Mouse (Mus musculus) embryonic facial prominence, embryonic 12.5 days (tissue): ENCODE data around the gene 2310034G01Rik. TPM values are rescaled to one million over a fixed set of nuclear protein-coding genes. Genes with fewer than 3 reads are reported as not detected.

ENCODE experiments used
- ATAC-seq: fragments of 200-750 bp; cut with Nextera tagmentation; 2 replicates; pipeline ENCODE4 v1.8.0; 2017; ENCODE audit not compliant: insufficient number of reproducible peaks, insufficient read depth, low FRiP score, low TSS enrichment
- H3K27ac ChIP-seq: fragments of 300-500 bp; sonication (generic); 2 replicates; pipeline ENCODE4 v1.5.1; 2016; ENCODE audit warnings: mild to moderate bottlenecking
- H3K27me3 ChIP-seq: fragments of 300-500 bp; sonication (generic); 2 replicates; pipeline ENCODE4 v1.6.1; 2016; ENCODE audit warnings: mild to moderate bottlenecking, moderate library complexity
- H3K36me3 ChIP-seq: fragments of 300-500 bp; sonication (generic); 2 replicates; pipeline ENCODE4 v1.6.1; 2016; ENCODE audit warnings: mild to moderate bottlenecking
- H3K4me1 ChIP-seq: fragments of 300-500 bp; sonication (generic); 2 replicates; pipeline ENCODE4 v1.6.1; 2016
- H3K4me2 ChIP-seq: fragments of 300-500 bp; sonication (generic); replicated peaks from 2 replicates; pipeline ENCODE4 v1.6.1; 2016; ENCODE audit warnings: mild to moderate bottlenecking, moderate library complexity
- H3K4me3 ChIP-seq: fragments of 300-500 bp; sonication (generic); 2 replicates; pipeline ENCODE4 v1.5.1; 2016; ENCODE audit warnings: mild to moderate bottlenecking
- H3K9ac ChIP-seq: fragments of 300-500 bp; sonication (generic); 2 replicates; pipeline ENCODE4 v1.6.1; 2016; ENCODE audit warnings: mild to moderate bottlenecking, moderate library complexity
- H3K9me3 ChIP-seq: fragments of 300-500 bp; sonication (generic); 2 replicates; pipeline ENCODE4 v1.6.1; 2016; ENCODE audit warnings: mild to moderate bottlenecking, moderate library complexity
- WGBS: fragments of 180-500 bp; shearing (Covaris S2); methylation state at CpG from one replicate; pipeline ENCODE4 v1.1.7; 2016; 5-methylcytosine and 5-hydroxymethylcytosine counted together
- polyA plus RNA-seq: library from polyadenylated mRNA; unstranded; fragments of >200 nt; fragmentation: Nextera tagmentation; extraction: Ambion mirVana; gene quantifications from 2 replicates; pipeline ENCODE4 v1.2.1, GENCODE M21; 2016

2310034G01Rik gene
- polyA plus RNA-seq, 1 experiment from 2014 or later: 2.2 TPM

DNA sequence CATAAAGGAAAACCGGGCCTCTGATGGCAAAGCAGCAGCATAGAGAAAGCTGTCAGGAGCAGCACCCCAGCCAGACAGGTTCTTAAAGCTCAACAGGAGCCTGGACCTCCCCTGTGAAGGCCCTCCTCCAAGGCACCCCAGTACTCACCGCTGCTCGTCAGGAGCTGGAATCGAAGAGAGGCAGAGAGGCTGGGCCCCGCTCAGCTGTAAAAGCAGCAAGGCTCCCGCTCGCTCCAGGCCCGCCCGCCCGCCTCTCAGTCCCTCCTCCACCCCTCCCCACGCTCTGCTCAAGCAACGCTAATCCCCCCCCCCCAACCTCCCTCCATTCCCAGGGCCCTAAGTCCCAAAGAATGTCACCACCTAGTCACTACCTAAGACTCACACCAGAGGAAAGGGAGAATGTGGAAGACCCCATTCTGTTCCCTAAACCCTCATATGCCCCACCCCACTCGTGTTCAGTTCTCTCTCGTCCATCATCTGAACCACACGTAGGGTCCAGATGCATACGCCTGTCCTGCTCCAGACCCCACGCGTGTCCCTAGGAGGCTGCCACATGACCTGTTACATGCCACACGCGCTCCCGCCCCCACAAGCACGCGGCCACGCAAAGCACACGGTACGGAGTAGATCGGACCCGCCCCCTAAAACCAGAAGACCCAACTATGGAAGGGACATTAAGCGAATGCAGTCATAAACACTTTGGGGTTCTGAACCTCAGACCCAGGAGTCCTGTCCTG is 23.9 kb downstream of the 2310034G01Rik start:
- Histone ChIP-seq H3K9me3 (no peaks in the 10 kb centered on the region), H3K4me3 (peak overlapping the region; percentile 22; the same call in 1 of the 2 replicates), H3K27ac (no peak overlapping the region), H3K27me3 (peaks cover 59% of the 10 kb centered on the region), H3K4me2 (peak overlapping the region; percentile 100), H3K9ac (no peak overlapping the region), H3K36me3 (peaks cover 9% of the 10 kb centered on the region), H3K4me1 (peaks cover 27% of the 10 kb centered on the region)
- whole genome bisulfite sequencing: 5% methylated on average over 27 of the region's 29 CpGs
- no peak for ATAC-seq

DNA sequence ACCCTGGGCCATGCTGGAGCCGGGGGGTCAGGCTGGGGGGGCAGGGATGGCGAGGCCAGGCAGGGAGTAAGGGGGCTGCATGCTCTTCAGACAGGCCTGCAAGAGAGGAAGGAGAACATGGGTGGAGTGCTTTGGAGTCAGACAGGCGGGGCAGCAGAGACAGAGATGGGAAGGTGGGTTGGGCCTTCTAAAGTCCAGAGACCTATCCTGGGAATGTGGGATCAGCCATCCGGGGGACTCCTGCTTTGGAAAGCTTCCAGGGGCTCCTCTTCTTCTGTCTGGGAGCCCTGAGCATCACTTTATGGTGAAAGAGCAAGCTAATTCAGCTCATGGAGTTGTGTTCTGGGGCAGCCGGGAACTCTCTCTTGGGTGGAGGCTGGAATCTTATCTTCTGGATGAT is 25.2 kb downstream of the 2310034G01Rik start:
- no peak overlapping the region for H3K4me3 ChIP-seq
- H3K27me3 ChIP-seq: peaks cover 71% of the 10 kb centered on the region
- no peaks in the 10 kb centered on the region for H3K9me3 ChIP-seq
- peaks cover 27% of the 10 kb centered on the region for H3K4me1 ChIP-seq
- H3K9ac ChIP-seq: no peak overlapping the region
- no peak overlapping the region for H3K27ac ChIP-seq
- no peak for ATAC-seq
- WGBS: 66% methylated on average over 5 of the region's 5 CpGs
- H3K4me2 ChIP-seq: no peak overlapping the region
- no peaks in the 10 kb centered on the region for H3K36me3 ChIP-seq

DNA sequence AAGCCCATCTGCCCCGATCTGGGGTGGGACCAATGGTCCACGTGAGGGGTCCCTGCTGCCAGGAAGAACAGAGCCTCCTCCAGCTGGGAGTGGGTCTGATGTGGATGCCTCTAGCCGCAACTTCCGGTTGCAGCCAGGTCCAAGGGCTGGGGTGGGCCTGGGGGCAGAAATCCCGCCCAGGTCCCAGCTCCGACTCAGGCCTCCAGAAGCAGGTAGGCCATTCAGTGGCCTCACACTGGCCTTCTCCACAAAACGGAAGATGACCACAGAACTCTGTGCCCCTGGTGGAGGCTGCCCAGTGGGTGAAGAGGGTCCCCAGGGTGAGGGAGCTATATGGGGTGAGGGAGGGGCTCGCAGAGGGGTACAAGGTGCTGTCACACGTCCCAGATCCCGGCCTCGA is 25.7 kb downstream of the 2310034G01Rik start:
- Histone ChIP-seq H3K4me1 (peaks cover 27% of the 10 kb centered on the region), H3K9me3 (no peaks in the 10 kb centered on the region), H3K4me2 (no peak overlapping the region), H3K4me3 (no peak overlapping the region), H3K36me3 (no peaks in the 10 kb centered on the region), H3K9ac (no peak overlapping the region), H3K27me3 (peaks cover 77% of the 10 kb centered on the region), H3K27ac (no peak overlapping the region)
- ATAC-seq: no peak
- 64% methylated on average over 11 of the region's 11 CpGs for WGBS

GRCm38 (mm10) chr19:46323716-46324115 is 26.4 kb downstream of the 2310034G01Rik start:
- H3K4me1 ChIP-seq: peaks cover 24% of the 10 kb centered on the region
- no peaks in the 10 kb centered on the region for H3K9me3 ChIP-seq
- no peak for ATAC-seq
- H3K4me3 ChIP-seq: no peak overlapping the region
- no peak overlapping the region for H3K4me2 ChIP-seq
- no peak overlapping the region for H3K27ac ChIP-seq
- H3K9ac ChIP-seq: no peak overlapping the region
- no peaks in the 10 kb centered on the region for H3K36me3 ChIP-seq
- 66% methylated on average over 5 of the region's 5 CpGs for WGBS
- H3K27me3 ChIP-seq: peaks cover 83% of the 10 kb centered on the region

DNA sequence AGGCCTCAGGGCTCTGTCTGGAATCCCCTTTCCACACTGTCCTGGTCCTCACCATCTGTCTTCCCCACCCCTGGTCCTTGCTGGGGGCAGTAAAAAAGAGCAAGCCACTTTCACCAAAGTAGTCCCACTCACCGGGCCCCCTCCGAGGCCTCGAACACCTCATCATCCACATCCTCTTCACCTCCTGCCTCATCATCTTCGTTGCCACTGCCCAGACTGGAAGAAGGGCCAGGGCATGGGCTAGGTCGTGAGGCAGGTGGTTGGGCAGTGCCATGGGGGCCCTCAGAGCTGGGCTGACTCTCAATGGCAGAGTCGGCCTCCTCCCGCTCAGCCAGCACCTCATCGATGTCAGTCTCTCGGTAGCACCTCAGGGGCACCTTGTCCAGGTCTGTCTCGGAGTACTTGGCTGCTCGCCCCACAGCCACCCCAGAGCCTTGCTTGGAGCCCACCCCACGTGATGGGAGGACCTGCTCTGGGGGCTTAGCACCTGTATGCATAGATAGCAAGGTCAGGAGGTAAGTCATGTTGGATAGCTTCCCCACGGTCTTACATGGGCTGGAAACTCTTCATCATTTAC is 27.0 kb downstream of the 2310034G01Rik start:
- H3K27ac ChIP-seq: no peak overlapping the region
- no peaks in the 10 kb centered on the region for H3K9me3 ChIP-seq
- no peak overlapping the region for H3K9ac ChIP-seq
- peaks cover 29% of the 10 kb centered on the region for H3K4me1 ChIP-seq
- H3K27me3 ChIP-seq: peaks cover 90% of the 10 kb centered on the region
- H3K36me3 ChIP-seq: no peaks in the 10 kb centered on the region
- no peak overlapping the region for H3K4me2 ChIP-seq
- no peak for ATAC-seq
- 74% methylated on average over 13 of the region's 13 CpGs for WGBS
- no peak overlapping the region for H3K4me3 ChIP-seq

DNA sequence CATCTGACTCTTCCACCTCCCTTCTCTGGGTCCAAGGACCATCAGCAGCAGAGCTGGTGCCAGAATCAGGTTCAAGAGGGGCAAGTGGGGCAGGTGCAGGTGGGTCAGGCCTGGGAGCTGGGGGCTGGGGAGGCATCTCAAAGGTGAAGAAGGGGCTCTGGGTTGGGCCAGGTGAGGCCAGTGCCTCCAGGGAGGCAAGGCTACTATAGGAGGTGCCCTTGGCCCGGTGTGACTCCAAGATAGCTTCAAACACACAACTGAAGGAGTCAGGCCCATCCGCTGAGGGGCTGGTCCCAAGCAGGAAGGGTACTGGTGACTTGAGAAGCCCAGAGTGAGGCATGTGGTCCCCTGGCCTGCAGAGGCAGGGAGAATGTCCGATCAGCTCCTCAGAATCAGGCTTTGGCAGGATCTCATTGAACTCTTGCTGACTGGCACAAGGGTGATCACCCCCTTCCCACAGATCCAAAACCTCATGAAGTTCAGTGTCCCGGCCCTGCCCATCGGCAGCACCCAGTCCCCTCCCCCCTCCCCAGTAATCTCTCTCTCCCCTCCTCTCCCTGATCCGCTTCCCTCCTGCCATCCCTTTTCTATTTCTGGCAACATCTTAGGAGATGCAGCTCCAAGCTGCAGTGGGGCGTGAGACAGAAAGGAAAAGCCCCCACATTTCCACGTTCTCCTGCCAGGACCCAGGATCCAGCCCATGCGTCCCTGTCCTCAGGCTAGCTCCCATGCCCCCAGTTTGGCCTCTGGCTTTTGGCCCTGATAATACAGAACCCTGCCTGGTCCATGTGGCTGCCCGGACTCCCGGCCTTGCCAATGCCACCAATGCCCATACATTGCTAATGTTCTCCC is 27.7 kb downstream of the 2310034G01Rik start:
- Histone ChIP-seq H3K27ac (no peak overlapping the region), H3K9ac (no peak overlapping the region), H3K36me3 (no peaks in the 10 kb centered on the region), H3K27me3 (peaks cover 97% of the 10 kb centered on the region), H3K9me3 (no peaks in the 10 kb centered on the region), H3K4me1 (peaks cover 29% of the 10 kb centered on the region), H3K4me3 (no peak overlapping the region), H3K4me2 (no peak overlapping the region)
- ATAC-seq: no peak
- 54% methylated on average over 11 of the region's 11 CpGs for WGBS

DNA sequence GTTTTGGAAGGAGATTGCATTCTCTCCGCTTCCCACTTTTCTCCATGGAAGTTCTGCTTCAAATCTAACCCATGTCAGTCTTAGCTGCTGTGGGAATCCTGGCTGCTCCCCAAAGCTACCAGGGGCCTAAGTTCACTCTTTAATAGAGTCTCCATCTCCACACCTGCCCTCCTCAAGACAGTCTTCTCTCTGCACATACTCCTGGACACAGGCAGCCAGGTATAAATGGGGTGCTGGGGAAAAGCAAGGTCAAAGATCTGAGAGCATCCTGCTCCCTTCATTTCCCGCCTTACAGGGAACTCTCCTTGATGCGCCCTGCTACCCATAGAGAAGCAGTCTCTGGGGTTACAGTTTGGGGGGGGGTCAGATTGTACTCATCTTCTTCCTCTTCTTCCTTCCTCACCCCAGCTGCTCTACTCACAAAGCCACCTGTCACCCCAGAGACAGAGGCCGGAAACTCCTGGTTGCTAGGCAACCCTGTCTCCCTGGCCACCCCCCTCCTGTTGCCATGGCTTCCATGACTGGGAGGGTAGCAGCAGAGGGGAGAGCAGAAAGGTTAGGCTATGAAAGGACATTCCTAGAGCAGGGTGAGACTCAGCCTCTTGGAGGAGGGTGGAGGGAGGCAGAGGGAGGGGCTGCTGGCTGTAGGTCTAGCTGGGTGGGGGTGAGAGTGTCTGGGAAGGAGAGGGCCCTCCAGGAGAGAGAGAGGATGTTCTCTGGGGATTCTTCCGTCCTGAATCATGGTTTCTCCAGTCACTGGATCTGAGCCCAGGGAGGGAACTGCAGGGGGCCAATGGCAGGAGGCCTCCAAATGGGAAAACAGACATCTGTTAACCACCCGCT is 28.8 kb downstream of the 2310034G01Rik start:
- Histone ChIP-seq H3K27ac (no peak overlapping the region), H3K4me2 (no peak overlapping the region), H3K4me3 (no peak overlapping the region), H3K36me3 (no peaks in the 10 kb centered on the region), H3K4me1 (peaks cover 25% of the 10 kb centered on the region), H3K9me3 (no peaks in the 10 kb centered on the region), H3K9ac (no peak overlapping the region), H3K27me3 (peaks cover 100% of the 10 kb centered on the region)
- 24% methylated on average over 6 of the region's 6 CpGs for WGBS
- ATAC-seq: no peak

- H3K4me2 ChIP-seq: no peak overlapping the region
- peaks cover 100% of the 10 kb centered on the region for H3K27me3 ChIP-seq
- no peaks in the 10 kb centered on the region for H3K36me3 ChIP-seq
- peaks cover 29% of the 10 kb centered on the region for H3K4me1 ChIP-seq
- H3K4me3 ChIP-seq: no peak overlapping the region
- ATAC-seq: no peak
- no peak overlapping the region for H3K27ac ChIP-seq
- no peaks in the 10 kb centered on the region for H3K9me3 ChIP-seq
- WGBS: 75% methylated on average over 8 of the region's 8 CpGs
- H3K9ac ChIP-seq: no peak overlapping the region
These were observed 29.9 kb downstream of the 2310034G01Rik start for GRCm38 (mm10) chr19:46320076-46320785.

GRCm38 (mm10) chr19:46318586-46319378 is 31.3 kb downstream of the 2310034G01Rik start:
- 12% methylated on average over 16 of the region's 16 CpGs for WGBS
- Histone ChIP-seq H3K27me3 (peaks cover 100% of the 10 kb centered on the region), H3K36me3 (no peaks in the 10 kb centered on the region), H3K4me3 (0 out of 2 replicates have a peak overlapping the region, but pooled peaks have one; percentile 7), H3K9me3 (no peaks in the 10 kb centered on the region), H3K9ac (no peak overlapping the region), H3K4me2 (peak overlapping the region; percentile 81), H3K27ac (no peak overlapping the region), H3K4me1 (peaks cover 33% of the 10 kb centered on the region)
- no peak for ATAC-seq

GRCm38 (mm10) chr19:46318031-46318471 is 32.1 kb downstream of the 2310034G01Rik start:
- Histone ChIP-seq H3K27ac (peak overlapping the region; percentile 41; the same call in 1 of the 2 replicates), H3K4me2 (peak overlapping the region; percentile 81), H3K9ac (peak overlapping the region; percentile 62), H3K27me3 (peaks cover 100% of the 10 kb centered on the region), H3K4me3 (peak overlapping the region; percentile 45), H3K36me3 (no peaks in the 10 kb centered on the region), H3K4me1 (peaks cover 33% of the 10 kb centered on the region), H3K9me3 (no peaks in the 10 kb centered on the region)
- WGBS: 3% methylated on average over 31 of the region's 42 CpGs
- no peak for ATAC-seq
